Mouse (Mus musculus): ENCODE measurements around the gene Ube2e2. TPM values are rescaled to one million over a fixed set of nuclear protein-coding genes. Genes with fewer than 3 reads are reported as not detected.

The Ube2e2 gene
- polyA plus RNA-seq, 1 experiment = 43.2 TPM

GRCm38 (mm10) chr14:18776132-18776531 lies 117.9 kb downstream of the Ube2e2 start:
- 90% methylated on average over 2 of the region's 2 CpGs for WGBS
- TF ChIP-seq POLR2A (IDR thresholded peaks at IDR 0.05; ENCODE audit: low read depth, low read length) = no peak
- TF ChIP-seq CTCF (IDR thresholded peaks at IDR 0.05; ENCODE audit: extremely low read depth, insufficient read depth, insufficient read length, insufficient replicate concordance) = no peak
- H3K36me3 ChIP-seq (ENCODE audit: control insufficient read depth, insufficient read depth, low read length) = no peaks in the 10 kb centered on the region
- no peak for DNase-seq (ENCODE audit: low read depth in 1 of 2, low spot score in 2 of 2)
- H3K27ac ChIP-seq (ENCODE audit: insufficient read depth, low read length) = no peak overlapping the region
- H3K4me3 ChIP-seq (ENCODE audit: extremely low read depth, insufficient read depth, insufficient read length) = no peak overlapping the region
- H3K4me1 ChIP-seq (ENCODE audit: control insufficient read depth, insufficient read depth, insufficient read length) = no peaks in the 10 kb centered on the region
- no peaks in the 10 kb centered on the region for H3K27me3 ChIP-seq (ENCODE audit: control insufficient read depth, insufficient read depth, low read length)

DNA sequence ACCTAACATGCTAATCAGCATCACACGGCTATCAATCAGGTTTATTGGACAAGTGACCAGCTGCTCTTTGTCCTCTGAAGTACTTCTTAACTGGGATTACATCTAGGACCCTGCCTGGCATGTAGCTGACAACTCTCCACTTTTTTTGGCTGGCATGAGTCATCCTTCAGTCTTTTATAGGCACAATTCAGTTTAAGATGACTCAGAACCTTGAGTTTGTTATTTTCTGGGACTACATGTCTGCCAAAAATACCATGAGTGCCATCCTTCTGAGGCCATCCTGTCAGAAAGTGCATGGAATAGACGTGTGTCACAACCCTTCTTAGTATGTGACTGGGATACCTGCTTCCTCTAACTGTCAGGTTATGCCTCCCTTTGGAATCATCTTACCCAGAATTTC lies 120.3 kb downstream of the Ube2e2 start:
- no peaks in the 10 kb centered on the region for H3K36me3 ChIP-seq (ENCODE audit: control insufficient read depth, insufficient read depth, low read length)
- WGBS = 77% methylated on average over 2 of the region's 2 CpGs
- H3K4me1 ChIP-seq (ENCODE audit: control insufficient read depth, insufficient read depth, insufficient read length) = no peaks in the 10 kb centered on the region
- no peak for DNase-seq (ENCODE audit: low read depth in 1 of 2, low spot score in 2 of 2)
- H3K27me3 ChIP-seq (ENCODE audit: control insufficient read depth, insufficient read depth, low read length) = no peaks in the 10 kb centered on the region
- TF ChIP-seq POLR2A (IDR thresholded peaks at IDR 0.05; ENCODE audit: low read depth, low read length) (no peak), CTCF (IDR thresholded peaks at IDR 0.05; ENCODE audit: extremely low read depth, insufficient read depth, insufficient read length, insufficient replicate concordance) (no peak)
- H3K4me3 ChIP-seq (ENCODE audit: extremely low read depth, insufficient read depth, insufficient read length) = no peak overlapping the region
- H3K27ac ChIP-seq (ENCODE audit: insufficient read depth, low read length) = no peak overlapping the region

- H3K4me3 ChIP-seq (ENCODE audit: extremely low read depth, insufficient read depth, insufficient read length) = no peak overlapping the region
- TF ChIP-seq POLR2A (IDR thresholded peaks at IDR 0.05; ENCODE audit: low read depth, low read length) (no peak), CTCF (IDR thresholded peaks at IDR 0.05; ENCODE audit: extremely low read depth, insufficient read depth, insufficient read length, insufficient replicate concordance) (no peak)
- H3K27ac ChIP-seq (ENCODE audit: insufficient read depth, low read length) = no peak overlapping the region
- DNase-seq (ENCODE audit: low read depth in 1 of 2, low spot score in 2 of 2) = no peak
- no peaks in the 10 kb centered on the region for H3K36me3 ChIP-seq (ENCODE audit: control insufficient read depth, insufficient read depth, low read length)
- no peaks in the 10 kb centered on the region for H3K4me1 ChIP-seq (ENCODE audit: control insufficient read depth, insufficient read depth, insufficient read length)
- 82% methylated on average over 6 of the region's 6 CpGs for WGBS
- no peaks in the 10 kb centered on the region for H3K27me3 ChIP-seq (ENCODE audit: control insufficient read depth, insufficient read depth, low read length)
Observed at GRCm38 (mm10) chr14:18759601-18760356, 134.3 kb downstream of the Ube2e2 start.

DNA sequence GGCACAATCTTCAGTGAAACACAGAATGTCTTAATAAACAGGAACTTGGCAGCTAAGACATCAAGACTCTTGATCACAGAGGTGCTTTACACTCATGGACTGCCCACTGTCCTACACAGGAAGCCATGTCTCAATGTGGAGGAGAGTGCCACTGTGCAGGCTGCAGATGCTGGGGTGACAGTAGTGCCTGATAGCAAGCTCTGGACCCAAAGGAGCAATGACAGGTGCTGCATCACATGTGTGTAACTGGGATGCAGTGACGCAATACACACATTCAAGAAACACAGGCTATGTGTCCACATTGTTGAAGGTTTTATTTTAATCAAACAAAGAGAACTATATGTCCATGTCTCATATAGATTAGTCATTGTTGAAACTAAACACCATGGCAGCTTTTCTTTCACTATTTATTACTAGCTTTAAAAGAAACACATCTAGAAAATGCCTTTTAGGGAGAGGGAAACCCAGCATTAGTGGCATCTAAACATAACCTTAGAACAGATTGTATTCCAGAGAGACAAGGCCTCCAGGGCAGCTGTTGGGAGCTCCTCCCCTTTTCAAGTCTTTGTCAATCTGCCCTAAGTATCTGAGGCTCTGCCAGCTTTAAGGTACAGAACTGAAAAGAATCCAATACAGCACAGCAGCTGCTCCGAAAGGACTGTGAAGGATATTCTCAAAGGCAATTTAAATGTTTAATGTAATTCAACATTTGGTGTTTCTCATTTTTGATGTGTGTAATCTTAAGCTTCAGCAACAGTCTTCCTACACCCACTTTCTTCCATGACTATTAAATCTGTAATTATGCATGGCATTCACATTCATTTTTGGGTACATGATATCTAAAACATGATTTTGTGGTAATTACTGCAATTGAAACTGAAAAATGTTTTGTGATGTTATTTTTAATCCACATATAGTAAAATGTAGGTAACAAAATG lies 135.2 kb downstream of the Ube2e2 start:
- DNase-seq (ENCODE audit: low read depth in 1 of 2, low spot score in 2 of 2) = no peak
- Histone ChIP-seq H3K36me3 (ENCODE audit: control insufficient read depth, insufficient read depth, low read length) (no peaks in the 10 kb centered on the region), H3K4me3 (ENCODE audit: extremely low read depth, insufficient read depth, insufficient read length) (no peak overlapping the region), H3K27ac (ENCODE audit: insufficient read depth, low read length) (no peak overlapping the region), H3K27me3 (ENCODE audit: control insufficient read depth, insufficient read depth, low read length) (no peaks in the 10 kb centered on the region), H3K4me1 (ENCODE audit: control insufficient read depth, insufficient read depth, insufficient read length) (no peaks in the 10 kb centered on the region)
- WGBS = 93% methylated on average over 2 of the region's 2 CpGs
- no peak for TF ChIP-seq POLR2A (IDR thresholded peaks at IDR 0.05; ENCODE audit: low read depth, low read length)
- no peak for TF ChIP-seq CTCF (IDR thresholded peaks at IDR 0.05; ENCODE audit: extremely low read depth, insufficient read depth, insufficient read length, insufficient replicate concordance)

GRCm38 (mm10) chr14:18758003-18758402 lies 136.1 kb downstream of the Ube2e2 start:
- TF ChIP-seq CTCF (IDR thresholded peaks at IDR 0.05; ENCODE audit: extremely low read depth, insufficient read depth, insufficient read length, insufficient replicate concordance) = no peak
- TF ChIP-seq POLR2A (IDR thresholded peaks at IDR 0.05; ENCODE audit: low read depth, low read length) = no peak
- 83% methylated on average over 2 of the region's 2 CpGs for WGBS

DNA sequence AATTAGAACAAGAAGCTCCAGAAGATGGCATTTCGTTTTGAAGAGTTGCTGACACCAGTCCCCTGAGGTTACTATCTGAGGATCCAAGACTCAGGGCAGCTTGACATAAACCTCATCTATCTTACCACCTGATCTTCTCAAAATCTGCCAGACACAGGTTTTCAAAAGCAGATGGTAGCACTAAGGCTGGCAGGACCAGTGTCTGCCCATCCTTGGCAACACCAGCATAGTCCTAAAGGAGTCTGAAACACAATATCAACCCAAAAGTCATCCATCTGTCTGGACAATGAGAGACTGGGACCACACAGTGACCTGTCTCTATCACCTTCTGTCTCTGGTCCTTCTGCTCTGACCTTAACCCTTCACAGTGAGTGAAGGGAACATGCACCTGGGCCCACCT lies 138.7 kb downstream of the Ube2e2 start:
- Histone ChIP-seq H3K27ac (ENCODE audit: insufficient read depth, low read length) (no peak overlapping the region), H3K4me3 (ENCODE audit: extremely low read depth, insufficient read depth, insufficient read length) (no peak overlapping the region), H3K4me1 (ENCODE audit: control insufficient read depth, insufficient read depth, insufficient read length) (no peaks in the 10 kb centered on the region), H3K27me3 (ENCODE audit: control insufficient read depth, insufficient read depth, low read length) (no peaks in the 10 kb centered on the region), H3K36me3 (ENCODE audit: control insufficient read depth, insufficient read depth, low read length) (no peaks in the 10 kb centered on the region)
- WGBS = 64% methylated on average over 1 of the region's 1 CpGs
- no peak for TF ChIP-seq CTCF (IDR thresholded peaks at IDR 0.05; ENCODE audit: extremely low read depth, insufficient read depth, insufficient read length, insufficient replicate concordance)
- no peak for DNase-seq (ENCODE audit: low read depth in 1 of 2, low spot score in 2 of 2)

More at GRCm38 (mm10) chr14:18758003-18758402, 136.1 kb downstream of the Ube2e2 start:
- Histone ChIP-seq H3K36me3 (ENCODE audit: control insufficient read depth, insufficient read depth, low read length) (no peaks in the 10 kb centered on the region), H3K27ac (ENCODE audit: insufficient read depth, low read length) (no peak overlapping the region), H3K27me3 (ENCODE audit: control insufficient read depth, insufficient read depth, low read length) (no peaks in the 10 kb centered on the region), H3K4me3 (ENCODE audit: extremely low read depth, insufficient read depth, insufficient read length) (no peak overlapping the region), H3K4me1 (ENCODE audit: control insufficient read depth, insufficient read depth, insufficient read length) (no peaks in the 10 kb centered on the region)
- DNase-seq (ENCODE audit: low read depth in 1 of 2, low spot score in 2 of 2) = no peak

All from spleen, adult 2 months (tissue).